Mouse (Mus musculus): ENCODE measurements around the gene Sdccag8. TPM values are rescaled to one million over a fixed set of nuclear protein-coding genes. Genes with fewer than 3 reads are reported as not detected.

Gene Sdccag8
- polyA plus RNA-seq, 1 experiment from 2014 or later, result 6.4 TPM

- no peak overlapping the region for H3K4me2 ChIP-seq
- H3K4me3 ChIP-seq, result no peak overlapping the region
- H3K9me3 ChIP-seq (replicated peaks), result no peaks in the 10 kb centered on the region
- peaks cover 36% of the 10 kb centered on the region for H3K4me1 ChIP-seq
- H3K9ac ChIP-seq, result no peak overlapping the region
- ATAC-seq, result no peak
- no peaks in the 10 kb centered on the region for H3K36me3 ChIP-seq
- 65% methylated on average over 11 of the region's 11 CpGs for WGBS (ENCODE audit: insufficient replicate concordance)
- H3K27me3 ChIP-seq (replicated peaks), result no peaks in the 10 kb centered on the region
- H3K27ac ChIP-seq, result no peak overlapping the region
Measured at GRCm38 (mm10) chr1:176994707-176995418, 180.4 kb downstream of the Sdccag8 start.

- H3K4me2 ChIP-seq, result no peak overlapping the region
- H3K9me3 ChIP-seq (replicated peaks), result no peaks in the 10 kb centered on the region
- H3K4me1 ChIP-seq, result peaks cover 36% of the 10 kb centered on the region
- H3K27me3 ChIP-seq (replicated peaks), result no peaks in the 10 kb centered on the region
- H3K4me3 ChIP-seq, result no peak overlapping the region
- no peak for ATAC-seq
- no peaks in the 10 kb centered on the region for H3K36me3 ChIP-seq
- 64% methylated on average over 4 of the region's 4 CpGs for WGBS (ENCODE audit: insufficient replicate concordance)
- no peak overlapping the region for H3K9ac ChIP-seq
- H3K27ac ChIP-seq, result no peak overlapping the region
Measured at GRCm38 (mm10) chr1:176995419-176995775, 180.9 kb downstream of the Sdccag8 start.

- Histone ChIP-seq H3K9me3 (replicated peaks) (no peaks in the 10 kb centered on the region), H3K27me3 (replicated peaks) (no peaks in the 10 kb centered on the region), H3K4me2 (no peak overlapping the region), H3K4me3 (no peak overlapping the region), H3K27ac (no peak overlapping the region), H3K9ac (no peak overlapping the region), H3K4me1 (peaks cover 36% of the 10 kb centered on the region), H3K36me3 (no peaks in the 10 kb centered on the region)
- ATAC-seq, result no peak
- 72% methylated on average over 3 of the region's 3 CpGs for WGBS (ENCODE audit: insufficient replicate concordance)
Measured at GRCm38 (mm10) chr1:176996166-176996565, 181.7 kb downstream of the Sdccag8 start.

GRCm38 (mm10) chr1:176996630-176997201 lies 182.3 kb downstream of the Sdccag8 start:
- H3K36me3 ChIP-seq, result no peaks in the 10 kb centered on the region

GRCm38 (mm10) chr1:176997254-176997653 lies 182.8 kb downstream of the Sdccag8 start:
- Histone ChIP-seq H3K9me3 (replicated peaks) (no peaks in the 10 kb centered on the region), H3K9ac (no peak overlapping the region), H3K27me3 (replicated peaks) (no peaks in the 10 kb centered on the region), H3K4me3 (no peak overlapping the region), H3K36me3 (no peaks in the 10 kb centered on the region), H3K4me1 (peaks cover 36% of the 10 kb centered on the region), H3K4me2 (peak overlapping the region; percentile 52), H3K27ac (no peak overlapping the region)
- 70% methylated on average over 6 of the region's 6 CpGs for WGBS (ENCODE audit: insufficient replicate concordance)
- ATAC-seq, result no peak

More at GRCm38 (mm10) chr1:176996630-176997201, 182.3 kb downstream of the Sdccag8 start:
- Histone ChIP-seq H3K9me3 (replicated peaks) (no peaks in the 10 kb centered on the region), H3K9ac (no peak overlapping the region), H3K4me3 (0 out of 2 replicates have a peak overlapping the region, but pooled peaks have one; percentile 8), H3K4me2 (peak overlapping the region; percentile 52), H3K27ac (no peak overlapping the region), H3K4me1 (peaks cover 36% of the 10 kb centered on the region), H3K27me3 (replicated peaks) (no peaks in the 10 kb centered on the region)
- 35% methylated on average over 16 of the region's 16 CpGs for WGBS (ENCODE audit: insufficient replicate concordance)
- peak; percentile 54; the same call in 1 of the 2 replicates for ATAC-seq

- H3K4me3 ChIP-seq, result no peak overlapping the region
- no peak overlapping the region for H3K27ac ChIP-seq
- H3K36me3 ChIP-seq, result no peaks in the 10 kb centered on the region
- ATAC-seq, result peak; percentile 31; the same call in 1 of the 2 replicates
- H3K4me2 ChIP-seq, result peak overlapping the region; percentile 34; the same call in 1 of the 2 replicates
- WGBS (ENCODE audit: insufficient replicate concordance), result 75% methylated on average over 33 of the region's 33 CpGs
- H3K27me3 ChIP-seq (replicated peaks), result no peaks in the 10 kb centered on the region
- H3K4me1 ChIP-seq, result peaks cover 36% of the 10 kb centered on the region
- H3K9me3 ChIP-seq (replicated peaks), result no peaks in the 10 kb centered on the region
- no peak overlapping the region for H3K9ac ChIP-seq
Measured at GRCm38 (mm10) chr1:176997711-176998689, 183.5 kb downstream of the Sdccag8 start.

- H3K9ac ChIP-seq, result no peak overlapping the region
- 70% methylated on average over 6 of the region's 6 CpGs for WGBS (ENCODE audit: insufficient replicate concordance)
Measured at GRCm38 (mm10) chr1:176999011-176999410, 184.6 kb downstream of the Sdccag8 start.

GRCm38 (mm10) chr1:177002951-177003350 lies 188.5 kb downstream of the Sdccag8 start:
- H3K4me2 ChIP-seq, result no peak overlapping the region
- no peak for ATAC-seq
- 66% methylated on average over 6 of the region's 6 CpGs for WGBS (ENCODE audit: insufficient replicate concordance)

More at GRCm38 (mm10) chr1:176999011-176999410, 184.6 kb downstream of the Sdccag8 start:
- no peaks in the 10 kb centered on the region for H3K27me3 ChIP-seq (replicated peaks)
- ATAC-seq, result no peak
- no peaks in the 10 kb centered on the region for H3K36me3 ChIP-seq
- no peak overlapping the region for H3K4me2 ChIP-seq
- H3K9me3 ChIP-seq (replicated peaks), result no peaks in the 10 kb centered on the region
- H3K4me1 ChIP-seq, result peaks cover 31% of the 10 kb centered on the region
- no peak overlapping the region for H3K27ac ChIP-seq
- no peak overlapping the region for H3K4me3 ChIP-seq

GRCm38 (mm10) chr1:177004041-177004741 lies 189.7 kb downstream of the Sdccag8 start:
- Histone ChIP-seq H3K9ac (no peak overlapping the region), H3K36me3 (no peaks in the 10 kb centered on the region), H3K4me1 (0 out of 2 replicates have a peak, but pooled peaks cover 8% of the 10 kb centered on the region), H3K9me3 (replicated peaks) (no peaks in the 10 kb centered on the region), H3K4me3 (no peak overlapping the region), H3K27me3 (replicated peaks) (no peaks in the 10 kb centered on the region), H3K27ac (no peak overlapping the region), H3K4me2 (no peak overlapping the region)
- 0 out of 2 replicates have a peak, but pooled peaks have one; percentile 33 for ATAC-seq
- WGBS (ENCODE audit: insufficient replicate concordance), result 71% methylated on average over 4 of the region's 4 CpGs

More at GRCm38 (mm10) chr1:177002951-177003350, 188.5 kb downstream of the Sdccag8 start:
- no peak overlapping the region for H3K4me3 ChIP-seq
- H3K9ac ChIP-seq, result no peak overlapping the region
- no peak overlapping the region for H3K27ac ChIP-seq
- no peaks in the 10 kb centered on the region for H3K9me3 ChIP-seq (replicated peaks)
- H3K36me3 ChIP-seq, result no peaks in the 10 kb centered on the region
- H3K4me1 ChIP-seq, result 0 out of 2 replicates have a peak, but pooled peaks cover 4% of the 10 kb centered on the region
- no peaks in the 10 kb centered on the region for H3K27me3 ChIP-seq (replicated peaks)

- WGBS (ENCODE audit: insufficient replicate concordance), result 67% methylated on average over 3 of the region's 3 CpGs
- no peak overlapping the region for H3K4me3 ChIP-seq
- no peak overlapping the region for H3K9ac ChIP-seq
- 0 out of 2 replicates have a peak, but pooled peaks cover 8% of the 10 kb centered on the region for H3K4me1 ChIP-seq
- H3K4me2 ChIP-seq, result no peak overlapping the region
- no peaks in the 10 kb centered on the region for H3K27me3 ChIP-seq (replicated peaks)
- no peak for ATAC-seq
- H3K9me3 ChIP-seq (replicated peaks), result no peaks in the 10 kb centered on the region
- H3K27ac ChIP-seq, result no peak overlapping the region
- H3K36me3 ChIP-seq, result no peaks in the 10 kb centered on the region
Measured at GRCm38 (mm10) chr1:177007405-177007804, 192.9 kb downstream of the Sdccag8 start.

GRCm38 (mm10) chr1:177008777-177009176 lies 194.3 kb downstream of the Sdccag8 start:
- no peak for ATAC-seq
- Histone ChIP-seq H3K27me3 (replicated peaks) (no peaks in the 10 kb centered on the region), H3K9ac (no peak overlapping the region), H3K36me3 (no peaks in the 10 kb centered on the region), H3K4me3 (no peak overlapping the region), H3K4me1 (peaks cover 8% of the 10 kb centered on the region; the same call in 1 of the 2 replicates), H3K9me3 (replicated peaks) (no peaks in the 10 kb centered on the region), H3K27ac (no peak overlapping the region), H3K4me2 (no peak overlapping the region)
- WGBS (ENCODE audit: insufficient replicate concordance), result 59% methylated on average over 1 of the region's 1 CpGs

All from liver, embryonic 12.5 days (tissue).